Mouse (Mus musculus) liver, postnatal 0 days (tissue): ENCODE results near the gene Pax6.

Experiments
- CTCF ChIP-seq: sonication (generic); IDR thresholded peaks from 2 replicates; pipeline ENCODE4 v1.5.1; 2016; ENCODE audit warnings: antibody characterized with exemption, low read depth
- EP300 ChIP-seq: IDR thresholded peaks from 2 replicates; pipeline ENCODE4 v1.6.1; 2016; ENCODE audit warnings: antibody characterized with exemption, low read depth, mild to moderate bottlenecking

GRCm38 (mm10) chr2:105691296-105691695 lies 22.6 kb downstream of the Pax6 start:
- TF ChIP-seq EP300 (no peak), CTCF (no peak)
